Mouse (Mus musculus) thymus, adult 2 months (tissue): Measurements from ENCODE around the gene A930004D18Rik. TPM values are rescaled to one million over a fixed set of nuclear protein-coding genes. Genes with fewer than 3 reads are reported as not detected.

Experiments used
- DNase-seq: peaks from one replicate; pipeline ENCODE4 v3.0.0; 2021
- H3K27ac ChIP-seq: fragments of 200-500 bp; 2 replicates; pipeline ENCODE4 v1.5.1; 2012; ENCODE audit warnings: low read length, control low read depth; ENCODE audit not compliant: control insufficient read depth, insufficient read depth
- H3K27me3 ChIP-seq: fragments of 200-500 bp; 2 replicates; pipeline ENCODE4 v1.6.1; 2012; ENCODE audit warnings: mild to moderate bottlenecking, low read length, moderate library complexity, mixed read lengths; ENCODE audit not compliant: control insufficient read depth, insufficient read depth
- H3K36me3 ChIP-seq: fragments of 200-500 bp; 2 replicates; pipeline ENCODE4 v1.6.1; 2012; ENCODE audit warnings: mild to moderate bottlenecking, low read length, moderate library complexity; ENCODE audit not compliant: control insufficient read depth, insufficient read depth
- H3K4me1 ChIP-seq: fragments of 200-500 bp; replicated peaks from 2 replicates; pipeline ENCODE4 v1.6.1; 2012; ENCODE audit warnings: low read length; ENCODE audit not compliant: control insufficient read depth, insufficient read depth
- H3K4me3 ChIP-seq: fragments of 200-500 bp; 2 replicates; pipeline ENCODE4 v1.5.1; 2012; ENCODE audit warnings: mild to moderate bottlenecking, low read length, control low read depth, moderate library complexity; ENCODE audit not compliant: control insufficient read depth, insufficient read depth
- CTCF ChIP-seq: fragments of 200-500 bp; IDR thresholded peaks from 2 replicates; pipeline ENCODE4 v1.5.1; 2012; ENCODE audit warnings: mild to moderate bottlenecking, control low read depth, low read length, moderate library complexity, borderline replicate concordance; ENCODE audit not compliant: control insufficient read depth, poor library complexity, insufficient read depth; ENCODE audit errors: extremely low read depth
- POLR2A ChIP-seq: fragments of 200-500 bp; IDR thresholded peaks from 2 replicates; pipeline ENCODE4 v1.6.1; 2012; ENCODE audit warnings: mild to moderate bottlenecking, low read length, control low read depth, moderate library complexity; ENCODE audit not compliant: control insufficient read depth, poor library complexity, insufficient read depth; ENCODE audit errors: extremely low read depth
- WGBS: fragments of 180-500 bp; shearing (Covaris S2); methylation state at CpG from one replicate; pipeline ENCODE4 v1.1.7; 2018; 5-methylcytosine and 5-hydroxymethylcytosine counted together
- polyA plus RNA-seq: library from polyadenylated mRNA; depleted of rRNA; stranded (reverse); fragments of >200 nt; gene quantifications from 2 replicates; pipeline ENCODE4 v1.2.3, GENCODE M21; 2012

A930004D18Rik gene
- polyA plus RNA-seq, 1 experiment = 0.75 TPM

DNA sequence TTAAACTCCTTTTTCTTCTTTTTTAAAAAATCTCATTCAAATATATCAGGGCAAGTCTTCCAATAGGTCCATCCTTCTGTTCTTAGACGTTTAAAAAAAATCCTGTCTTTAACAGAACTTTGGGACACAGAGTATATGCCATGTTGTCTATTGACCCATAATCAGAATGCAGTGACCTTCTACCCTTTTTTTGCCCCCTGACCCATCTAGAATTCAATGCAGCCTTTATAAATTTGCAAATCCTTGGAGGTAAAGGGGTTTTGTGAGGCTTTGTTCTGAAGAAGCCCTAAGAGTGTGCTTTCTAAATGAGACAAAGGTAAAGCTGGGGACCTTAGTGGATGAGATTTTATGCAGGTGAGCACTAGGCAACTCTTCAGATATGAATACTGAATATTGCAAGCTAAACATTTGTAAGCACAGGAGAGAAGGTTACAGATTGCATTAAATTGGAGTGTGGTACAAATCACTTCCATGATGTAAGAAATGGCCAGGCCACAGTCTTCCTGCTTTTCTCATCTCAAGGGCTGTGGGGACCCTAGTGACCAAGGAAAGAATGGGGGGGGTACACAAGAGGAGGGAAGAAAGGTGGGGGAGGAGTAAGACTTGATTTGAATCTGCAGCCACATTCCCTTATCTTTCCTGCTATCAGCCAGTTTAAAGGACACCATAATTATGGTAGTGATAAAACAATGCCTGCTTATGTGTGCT is 15.9 kb upstream of the A930004D18Rik start:
- TF ChIP-seq POLR2A = no peak
- no peak for TF ChIP-seq CTCF
- peaks cover 6% of the 10 kb centered on the region for H3K27me3 ChIP-seq

GRCm38 (mm10) chr2:18052581-18052980 is 15.0 kb upstream of the A930004D18Rik start:
- DNase-seq = no peak
- Histone ChIP-seq H3K27me3 (peaks cover 8% of the 10 kb centered on the region), H3K27ac (no peak overlapping the region), H3K4me1 (peaks cover 4% of the 10 kb centered on the region), H3K4me3 (no peak overlapping the region), H3K36me3 (no peaks in the 10 kb centered on the region)
- no peak for TF ChIP-seq POLR2A
- TF ChIP-seq CTCF = no peak
- WGBS = 96% methylated on average over 3 of the region's 3 CpGs

More for the DNA sequence above, 15.9 kb upstream of the A930004D18Rik start:
- DNase-seq = no peak
- Histone ChIP-seq H3K4me3 (no peak overlapping the region), H3K36me3 (no peaks in the 10 kb centered on the region), H3K27ac (no peak overlapping the region), H3K4me1 (no peaks in the 10 kb centered on the region; the same call in 1 of the 2 replicates)
- WGBS = 85% methylated on average over 1 of the region's 1 CpGs

GRCm38 (mm10) chr2:18051831-18052170 is 14.3 kb upstream of the A930004D18Rik start:
- WGBS = 98% methylated on average over 3 of the region's 3 CpGs
- no peak for TF ChIP-seq CTCF
- no peak for TF ChIP-seq POLR2A

GRCm38 (mm10) chr2:18051026-18051830 is 13.7 kb upstream of the A930004D18Rik start:
- Histone ChIP-seq H3K27me3 (peaks cover 19% of the 10 kb centered on the region), H3K36me3 (no peaks in the 10 kb centered on the region), H3K4me1 (peaks cover 13% of the 10 kb centered on the region), H3K27ac (no peak overlapping the region), H3K4me3 (no peak overlapping the region)
- TF ChIP-seq POLR2A = no peak
- no peak for TF ChIP-seq CTCF
- 86% methylated on average over 11 of the region's 11 CpGs for WGBS
- no peak for DNase-seq

More at GRCm38 (mm10) chr2:18051831-18052170, 14.3 kb upstream of the A930004D18Rik start:
- no peaks in the 10 kb centered on the region for H3K36me3 ChIP-seq
- peaks cover 15% of the 10 kb centered on the region for H3K27me3 ChIP-seq
- peaks cover 10% of the 10 kb centered on the region for H3K4me1 ChIP-seq
- H3K27ac ChIP-seq = no peak overlapping the region
- H3K4me3 ChIP-seq = no peak overlapping the region
- no peak for DNase-seq

DNA sequence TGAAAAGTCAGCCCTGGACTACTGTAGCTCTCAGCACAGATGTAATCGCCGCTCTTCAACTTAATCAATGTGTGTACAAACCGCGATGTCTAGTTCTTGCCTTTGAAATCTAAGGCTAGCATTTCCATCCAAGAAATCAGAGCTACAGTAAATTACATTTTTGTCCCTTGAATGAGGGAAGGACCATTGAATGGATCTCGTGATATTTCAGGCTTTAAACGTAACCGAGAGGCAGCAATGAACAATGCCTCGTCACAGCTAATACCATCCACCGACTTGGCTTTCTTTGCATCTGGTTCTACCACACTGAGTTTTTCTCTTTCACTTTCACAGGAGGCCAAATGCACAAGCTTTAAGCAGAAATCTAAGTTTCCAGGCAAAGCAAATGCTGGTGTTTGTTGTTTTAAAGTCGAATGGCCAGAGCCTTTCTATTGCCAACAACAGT is 13.0 kb upstream of the A930004D18Rik start:
- Histone ChIP-seq H3K27ac (no peak overlapping the region), H3K27me3 (peaks cover 25% of the 10 kb centered on the region), H3K36me3 (no peaks in the 10 kb centered on the region), H3K4me3 (no peak overlapping the region), H3K4me1 (peaks cover 13% of the 10 kb centered on the region)
- DNase-seq = no peak
- TF ChIP-seq CTCF = no peak
- TF ChIP-seq POLR2A = no peak
- 13% methylated on average over 10 of the region's 10 CpGs for WGBS

- DNase-seq = no peak
- 20% methylated on average over 2 of the region's 2 CpGs for WGBS
- Histone ChIP-seq H3K36me3 (no peaks in the 10 kb centered on the region), H3K4me3 (no peak overlapping the region), H3K27me3 (peaks cover 27% of the 10 kb centered on the region), H3K27ac (no peak overlapping the region), H3K4me1 (peaks cover 13% of the 10 kb centered on the region)
- TF ChIP-seq POLR2A (no peak), CTCF (no peak)
Measured at GRCm38 (mm10) chr2:18050018-18050417, 12.5 kb upstream of the A930004D18Rik start.
